Mouse (Mus musculus) gastrocnemius, postnatal 10 days (tissue): ENCODE data around the gene Sema5b. TPM values are rescaled to one million over a fixed set of nuclear protein-coding genes. Genes with fewer than 3 reads are reported as not detected.

Experiments
- DNase-seq: peaks from one replicate; pipeline ENCODE4 v3.0.0; 2021; ENCODE audit warnings: mixed read lengths
- total RNA-seq, 2 experiments: library from RNA; stranded (reverse); gene quantifications; 2 replicates each; pipeline ENCODE4 v1.2.3; 2021

Sema5b gene
- total RNA-seq, 2 experiments from 2014 or later, result 1.9 to 4.1 TPM

- no peak for DNase-seq
Measured at GRCm38 (mm10) chr16:35634971-35635370, 94.0 kb downstream of the Sema5b start.

GRCm38 (mm10) chr16:35639505-35639904 is 98.6 kb downstream of the Sema5b start:
- no peak for DNase-seq

- DNase-seq, result no peak
Measured at GRCm38 (mm10) chr16:35648862-35649261, 107.9 kb downstream of the Sema5b start.

GRCm38 (mm10) chr16:35652206-35652605 is 111.3 kb downstream of the Sema5b start:
- no peak for DNase-seq

GRCm38 (mm10) chr16:35652706-35653105 is 111.8 kb downstream of the Sema5b start:
- DNase-seq, result no peak

GRCm38 (mm10) chr16:35653951-35654350 is 113.0 kb downstream of the Sema5b start:
- no peak for DNase-seq

GRCm38 (mm10) chr16:35660222-35660621 is 119.3 kb downstream of the Sema5b start:
- DNase-seq, result no peak

- DNase-seq, result no peak
Measured at GRCm38 (mm10) chr16:35663831-35664414, 123.0 kb downstream of the Sema5b start.

- DNase-seq, result no peak
Measured at GRCm38 (mm10) chr16:35664847-35665246, 123.9 kb downstream of the Sema5b start.

GRCm38 (mm10) chr16:35677511-35678113 is 136.7 kb downstream of the Sema5b start:
- DNase-seq, result no peak

- no peak for DNase-seq
Measured at GRCm38 (mm10) chr16:35678476-35678875, 137.5 kb downstream of the Sema5b start.

GRCm38 (mm10) chr16:35681327-35682108 is 140.6 kb downstream of the Sema5b start:
- DNase-seq, result peak; percentile 18

- no peak for DNase-seq
Measured at GRCm38 (mm10) chr16:35685027-35685426, 144.1 kb downstream of the Sema5b start.

- DNase-seq, result no peak
Measured at GRCm38 (mm10) chr16:35686491-35686890, 145.5 kb downstream of the Sema5b start.

GRCm38 (mm10) chr16:35691606-35692005 is 150.7 kb downstream of the Sema5b start:
- DNase-seq, result no peak

GRCm38 (mm10) chr16:35694250-35694846 is 153.4 kb downstream of the Sema5b start:
- DNase-seq, result no peak

GRCm38 (mm10) chr16:35696103-35696502 is 155.2 kb downstream of the Sema5b start:
- no peak for DNase-seq

- no peak for DNase-seq
Measured at GRCm38 (mm10) chr16:35701823-35702222, 160.9 kb downstream of the Sema5b start.

- no peak for DNase-seq
Measured at GRCm38 (mm10) chr16:35703763-35704679, 163.1 kb downstream of the Sema5b start.

GRCm38 (mm10) chr16:35704796-35705195 is 163.9 kb downstream of the Sema5b start:
- DNase-seq, result no peak

- DNase-seq, result no peak
Measured at GRCm38 (mm10) chr16:35707004-35707403, 166.1 kb downstream of the Sema5b start.

GRCm38 (mm10) chr16:35711004-35711403 is 170.1 kb downstream of the Sema5b start:
- DNase-seq, result no peak
